Mouse (Mus musculus) 3T3-L1 (cell line): Measurements from ENCODE around the gene Tulp1.
"Not testable (repeated sequence)": the region's sequence is repeated elsewhere in the genome, so short reads cannot be mapped to it uniquely, and the experiment has no call there.

Experiments
- DNase-seq: peaks from one replicate; pipeline ENCODE4 v3.0.0-alpha.2; 2015; ENCODE audit warnings: low read depth, low spot score

Gene Tulp1

GRCm38 (mm10) chr17:28369056-28369455 is 4.0 kb upstream of the Tulp1 start:
- DNase-seq, result no peak

- peak; percentile 75 for DNase-seq
Observed at GRCm38 (mm10) chr17:28368449-28368848, 3.4 kb upstream of the Tulp1 start.

GRCm38 (mm10) chr17:28363507-28363906 is 1.5 kb downstream of the Tulp1 start:
- no peak for DNase-seq

GRCm38 (mm10) chr17:28362653-28363292 is 2.2 kb downstream of the Tulp1 start:
- DNase-seq, result no peak

- DNase-seq, result no peak
Observed at GRCm38 (mm10) chr17:28361921-28362652, 2.9 kb downstream of the Tulp1 start.

- DNase-seq, result no peak
Observed at GRCm38 (mm10) chr17:28360531-28361277, 4.3 kb downstream of the Tulp1 start.

- DNase-seq, result not testable (repeated sequence)
Observed at GRCm38 (mm10) chr17:28358576-28359261, 6.3 kb downstream of the Tulp1 start.

- no peak for DNase-seq
Observed at GRCm38 (mm10) chr17:28355871-28356270, 9.2 kb downstream of the Tulp1 start.

- no peak for DNase-seq
Observed at GRCm38 (mm10) chr17:28352018-28352417, 13.0 kb downstream of the Tulp1 start.

GRCm38 (mm10) chr17:28351353-28351890 is 13.6 kb downstream of the Tulp1 start:
- DNase-seq, result no peak

- DNase-seq, result peak; percentile 75
Observed at GRCm38 (mm10) chr17:28350466-28351352, 14.3 kb downstream of the Tulp1 start, which contains the start of gene Tead3. Gene Tead3 (minus strand): TSS chr17:28350817.

- peak; percentile 43 for DNase-seq
Observed at GRCm38 (mm10) chr17:28349901-28350465, 15.0 kb downstream of the Tulp1 start.

- DNase-seq, result peak; percentile 50
Observed at GRCm38 (mm10) chr17:28349264-28349880, 15.7 kb downstream of the Tulp1 start.

GRCm38 (mm10) chr17:28348211-28348610 is 16.8 kb downstream of the Tulp1 start:
- DNase-seq, result no peak

GRCm38 (mm10) chr17:28347327-28347726 is 17.7 kb downstream of the Tulp1 start:
- no peak for DNase-seq

- DNase-seq, result peak; percentile 48
Observed at GRCm38 (mm10) chr17:28345882-28346281, 19.1 kb downstream of the Tulp1 start.

- DNase-seq, result peak; percentile 66
Observed at GRCm38 (mm10) chr17:28345271-28345721, 19.7 kb downstream of the Tulp1 start.

GRCm38 (mm10) chr17:28344670-28345069 is 20.4 kb downstream of the Tulp1 start:
- DNase-seq, result no peak

GRCm38 (mm10) chr17:28344050-28344607 is 20.9 kb downstream of the Tulp1 start:
- DNase-seq, result no peak
